Mouse (Mus musculus) limb, embryonic 13.5 days (tissue): ENCODE data around the gene Ddr2. TPM values are rescaled to one million over a fixed set of nuclear protein-coding genes. Genes with fewer than 3 reads are reported as not detected.

ENCODE experiments used
- ATAC-seq: fragments of 200-750 bp; cut with Nextera tagmentation; 2 replicates; pipeline ENCODE4 v1.8.0; 2017; ENCODE audit warnings: low read depth, moderate number of reproducible peaks, moderate TSS enrichment; ENCODE audit not compliant: low FRiP score
- H3K27ac ChIP-seq: fragments of 300-500 bp; sonication (generic); 2 replicates; pipeline ENCODE4 v1.5.1; 2015; ENCODE audit warnings: inconsistent platforms, mild to moderate bottlenecking, moderate library complexity
- H3K27me3 ChIP-seq: fragments of 300-500 bp; sonication (generic); 2 replicates; pipeline ENCODE4 v1.6.1; 2015; ENCODE audit warnings: mild to moderate bottlenecking, inconsistent platforms
- H3K36me3 ChIP-seq: fragments of 300-500 bp; sonication (generic); 2 replicates; pipeline ENCODE4 v1.6.1; 2015; ENCODE audit warnings: inconsistent platforms, mild to moderate bottlenecking, moderate library complexity
- H3K4me1 ChIP-seq: fragments of 300-500 bp; sonication (generic); 2 replicates; pipeline ENCODE4 v1.6.1; 2015; ENCODE audit warnings: inconsistent platforms
- H3K4me2 ChIP-seq: fragments of 300-500 bp; sonication (generic); replicated peaks from 2 replicates; pipeline ENCODE4 v1.6.1; 2015; ENCODE audit warnings: inconsistent platforms, mild to moderate bottlenecking, moderate library complexity
- H3K4me3 ChIP-seq: fragments of 300-500 bp; sonication (generic); 2 replicates; pipeline ENCODE4 v1.5.1; 2015; ENCODE audit warnings: moderate library complexity, mild to moderate bottlenecking, inconsistent platforms
- H3K9ac ChIP-seq: fragments of 300-500 bp; sonication (generic); 2 replicates; pipeline ENCODE4 v1.6.1; 2015; ENCODE audit warnings: mild to moderate bottlenecking, inconsistent platforms
- H3K9me3 ChIP-seq: fragments of 300-500 bp; sonication (generic); 2 replicates; pipeline ENCODE4 v1.6.1; 2016; ENCODE audit warnings: inconsistent platforms
- WGBS: fragments of 180-500 bp; shearing (Covaris S2); methylation state at CpG from one replicate; pipeline ENCODE4 v1.1.7; 2015; 5-methylcytosine and 5-hydroxymethylcytosine counted together
- polyA plus RNA-seq: library from polyadenylated mRNA; unstranded; fragments of >200 nt; fragmentation: Nextera tagmentation; extraction: Ambion mirVana; gene quantifications from 2 replicates; pipeline ENCODE4 v1.2.1, GENCODE M21; 2015

Ddr2 gene
- polyA plus RNA-seq, 1 experiment from 2014 or later: 122 TPM

- H3K27me3 ChIP-seq: no peaks in the 10 kb centered on the region
- H3K4me2 ChIP-seq: no peak overlapping the region
- H3K27ac ChIP-seq: no peak overlapping the region
- H3K9me3 ChIP-seq: no peaks in the 10 kb centered on the region
- no peak overlapping the region for H3K4me3 ChIP-seq
- ATAC-seq: no peak
- no peak overlapping the region for H3K9ac ChIP-seq
- H3K4me1 ChIP-seq: peaks cover 10% of the 10 kb centered on the region; the same call in 1 of the 2 replicates
- WGBS: 96% methylated on average over 10 of the region's 10 CpGs
- peaks cover 60% of the 10 kb centered on the region for H3K36me3 ChIP-seq
Measured at GRCm38 (mm10) chr1:169953106-169953505, 157.5 kb downstream of the Ddr2 start.

- Histone ChIP-seq H3K36me3 (peaks cover 56% of the 10 kb centered on the region), H3K27me3 (no peaks in the 10 kb centered on the region), H3K9ac (no peak overlapping the region), H3K27ac (no peak overlapping the region), H3K9me3 (no peaks in the 10 kb centered on the region), H3K4me1 (peaks cover 10% of the 10 kb centered on the region; the same call in 1 of the 2 replicates), H3K4me3 (no peak overlapping the region), H3K4me2 (no peak overlapping the region)
- 91% methylated on average over 10 of the region's 10 CpGs for WGBS
- no peak for ATAC-seq
Measured at GRCm38 (mm10) chr1:169952636-169953035, 157.9 kb downstream of the Ddr2 start.

GRCm38 (mm10) chr1:169951561-169951960 lies 159.0 kb downstream of the Ddr2 start:
- Histone ChIP-seq H3K9me3 (no peaks in the 10 kb centered on the region), H3K4me3 (no peak overlapping the region), H3K36me3 (peaks cover 50% of the 10 kb centered on the region), H3K9ac (no peak overlapping the region), H3K27me3 (no peaks in the 10 kb centered on the region), H3K27ac (no peak overlapping the region), H3K4me2 (no peak overlapping the region), H3K4me1 (peaks cover 10% of the 10 kb centered on the region; the same call in 1 of the 2 replicates)
- WGBS: 90% methylated on average over 6 of the region's 6 CpGs
- ATAC-seq: no peak

GRCm38 (mm10) chr1:169950651-169951050 lies 159.9 kb downstream of the Ddr2 start:
- Histone ChIP-seq H3K4me2 (no peak overlapping the region), H3K36me3 (peaks cover 41% of the 10 kb centered on the region), H3K27ac (no peak overlapping the region), H3K4me3 (no peak overlapping the region), H3K9me3 (no peaks in the 10 kb centered on the region), H3K9ac (no peak overlapping the region), H3K4me1 (peaks cover 10% of the 10 kb centered on the region; the same call in 1 of the 2 replicates), H3K27me3 (no peaks in the 10 kb centered on the region)
- ATAC-seq: no peak
- WGBS: 93% methylated on average over 4 of the region's 4 CpGs

GRCm38 (mm10) chr1:169949981-169950380 lies 160.6 kb downstream of the Ddr2 start:
- Histone ChIP-seq H3K27ac (no peak overlapping the region), H3K4me2 (no peak overlapping the region), H3K4me3 (no peak overlapping the region), H3K27me3 (no peaks in the 10 kb centered on the region), H3K36me3 (peaks cover 34% of the 10 kb centered on the region), H3K9ac (no peak overlapping the region), H3K9me3 (peaks cover 2% of the 10 kb centered on the region; the same call in 1 of the 2 replicates), H3K4me1 (peaks cover 10% of the 10 kb centered on the region; the same call in 1 of the 2 replicates)
- ATAC-seq: no peak
- 67% methylated on average over 7 of the region's 7 CpGs for WGBS

- Histone ChIP-seq H3K4me3 (no peak overlapping the region), H3K4me2 (no peak overlapping the region), H3K9ac (no peak overlapping the region), H3K36me3 (peaks cover 25% of the 10 kb centered on the region), H3K27ac (no peak overlapping the region; the same call in 1 of the 2 replicates), H3K4me1 (peaks cover 10% of the 10 kb centered on the region; the same call in 1 of the 2 replicates), H3K27me3 (no peaks in the 10 kb centered on the region), H3K9me3 (peaks cover 8% of the 10 kb centered on the region; the same call in 1 of the 2 replicates)
- 54% methylated on average over 7 of the region's 7 CpGs for WGBS
- ATAC-seq: no peak
Measured at GRCm38 (mm10) chr1:169948866-169949265, 161.7 kb downstream of the Ddr2 start.

GRCm38 (mm10) chr1:169948280-169948679 lies 162.3 kb downstream of the Ddr2 start:
- H3K27me3 ChIP-seq: no peaks in the 10 kb centered on the region
- H3K4me2 ChIP-seq: no peak overlapping the region
- peaks cover 10% of the 10 kb centered on the region; the same call in 1 of the 2 replicates for H3K4me1 ChIP-seq
- peaks cover 19% of the 10 kb centered on the region for H3K36me3 ChIP-seq
- no peak for ATAC-seq
- peaks cover 8% of the 10 kb centered on the region; the same call in 1 of the 2 replicates for H3K9me3 ChIP-seq
- H3K27ac ChIP-seq: no peak overlapping the region
- WGBS: 77% methylated on average over 7 of the region's 7 CpGs
- H3K9ac ChIP-seq: no peak overlapping the region
- H3K4me3 ChIP-seq: no peak overlapping the region

GRCm38 (mm10) chr1:169947654-169948053 lies 162.9 kb downstream of the Ddr2 start:
- H3K36me3 ChIP-seq: peaks cover 13% of the 10 kb centered on the region
- no peak overlapping the region for H3K27ac ChIP-seq
- WGBS: 88% methylated on average over 6 of the region's 6 CpGs
- ATAC-seq: no peak
- no peak overlapping the region for H3K9ac ChIP-seq
- no peak overlapping the region for H3K4me2 ChIP-seq
- H3K4me1 ChIP-seq: peaks cover 10% of the 10 kb centered on the region; the same call in 1 of the 2 replicates
- no peaks in the 10 kb centered on the region for H3K27me3 ChIP-seq
- H3K4me3 ChIP-seq: no peak overlapping the region
- peaks cover 8% of the 10 kb centered on the region; the same call in 1 of the 2 replicates for H3K9me3 ChIP-seq

- H3K4me3 ChIP-seq: no peak overlapping the region
- peaks cover 10% of the 10 kb centered on the region; the same call in 1 of the 2 replicates for H3K4me1 ChIP-seq
- H3K36me3 ChIP-seq: peaks cover 3% of the 10 kb centered on the region; the same call in 1 of the 2 replicates
- peaks cover 8% of the 10 kb centered on the region; the same call in 1 of the 2 replicates for H3K9me3 ChIP-seq
- 73% methylated on average over 3 of the region's 3 CpGs for WGBS
- H3K9ac ChIP-seq: no peak overlapping the region
- no peak for ATAC-seq
- no peak overlapping the region for H3K4me2 ChIP-seq
- H3K27me3 ChIP-seq: no peaks in the 10 kb centered on the region
- no peak overlapping the region for H3K27ac ChIP-seq
Measured at GRCm38 (mm10) chr1:169946004-169946403, 164.6 kb downstream of the Ddr2 start.

- H3K9me3 ChIP-seq: no peaks in the 10 kb centered on the region
- H3K4me2 ChIP-seq: no peak overlapping the region
- no peaks in the 10 kb centered on the region for H3K27me3 ChIP-seq
- no peak for ATAC-seq
- no peaks in the 10 kb centered on the region for H3K36me3 ChIP-seq
- 9% methylated on average over 2 of the region's 2 CpGs for WGBS
- H3K4me3 ChIP-seq: no peak overlapping the region
- no peak overlapping the region for H3K9ac ChIP-seq
- no peak overlapping the region for H3K27ac ChIP-seq
- H3K4me1 ChIP-seq: no peaks in the 10 kb centered on the region
Measured at GRCm38 (mm10) chr1:169939345-169939744, 171.2 kb downstream of the Ddr2 start.

GRCm38 (mm10) chr1:169934005-169934725 lies 176.4 kb downstream of the Ddr2 start:
- peak overlapping the region; percentile 40; the same call in 1 of the 2 replicates for H3K4me2 ChIP-seq
- no peak for ATAC-seq

GRCm38 (mm10) chr1:169932122-169932746 lies 178.3 kb downstream of the Ddr2 start:
- Histone ChIP-seq H3K9me3 (no peaks in the 10 kb centered on the region), H3K4me3 (no peak overlapping the region), H3K27me3 (no peaks in the 10 kb centered on the region; the same call in 1 of the 2 replicates), H3K4me2 (no peak overlapping the region), H3K36me3 (no peaks in the 10 kb centered on the region), H3K27ac (no peak overlapping the region), H3K4me1 (peaks cover 11% of the 10 kb centered on the region; the same call in 1 of the 2 replicates), H3K9ac (no peak overlapping the region)
- WGBS: 71% methylated on average over 7 of the region's 7 CpGs
- no peak for ATAC-seq

More at GRCm38 (mm10) chr1:169934005-169934725, 176.4 kb downstream of the Ddr2 start:
- H3K9ac ChIP-seq: no peak overlapping the region
- WGBS: 50% methylated on average over 16 of the region's 16 CpGs
- no peaks in the 10 kb centered on the region; the same call in 1 of the 2 replicates for H3K27me3 ChIP-seq
- H3K27ac ChIP-seq: no peak overlapping the region
- no peaks in the 10 kb centered on the region for H3K36me3 ChIP-seq
- H3K4me3 ChIP-seq: no peak overlapping the region
- H3K9me3 ChIP-seq: no peaks in the 10 kb centered on the region
- H3K4me1 ChIP-seq: peaks cover 5% of the 10 kb centered on the region; the same call in 1 of the 2 replicates
